Mouse (Mus musculus): ENCODE measurements at regions not wholly inside any gene's neighbourhood (a gene's known extent, or its start where the extent isn't known, plus 50 kb on each side); places are given as distances from the start of the nearest gene placed in this dataset.

DNA sequence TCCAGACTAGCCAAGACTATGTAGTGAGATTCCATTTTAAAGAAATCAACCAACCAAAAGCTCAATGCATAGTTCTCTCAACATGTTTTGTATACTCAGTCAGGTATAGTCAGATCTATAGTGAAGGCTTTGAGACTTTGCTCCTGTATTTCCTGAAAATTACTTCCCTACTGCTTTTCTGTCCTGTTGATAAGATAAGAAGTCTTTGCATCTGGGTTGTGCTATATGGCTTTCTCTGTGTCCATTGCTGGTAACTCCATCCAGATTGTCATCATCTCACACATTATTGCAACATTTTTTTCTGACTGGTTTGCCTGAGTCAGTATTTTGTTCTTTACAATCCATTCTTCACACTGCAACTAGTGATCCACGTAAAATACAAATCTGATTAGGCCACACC, 74.0 kb downstream of the Agtr2 start:
- Histone ChIP-seq H3K36me3 (no peaks in the 10 kb centered on the region), H3K4me1 (replicated peaks) (no peaks in the 10 kb centered on the region), H3K9me3 (no peaks in the 10 kb centered on the region), H3K27ac (no peak overlapping the region), H3K9ac (no peak overlapping the region), H3K4me2 (replicated peaks) (no peak overlapping the region), H3K4me3 (replicated peaks) (no peak overlapping the region), H3K27me3 (replicated peaks) (no peaks in the 10 kb centered on the region)
- peak; percentile 91 for ATAC-seq
- 55% methylated on average over 1 of the region's 1 CpGs for WGBS

DNA sequence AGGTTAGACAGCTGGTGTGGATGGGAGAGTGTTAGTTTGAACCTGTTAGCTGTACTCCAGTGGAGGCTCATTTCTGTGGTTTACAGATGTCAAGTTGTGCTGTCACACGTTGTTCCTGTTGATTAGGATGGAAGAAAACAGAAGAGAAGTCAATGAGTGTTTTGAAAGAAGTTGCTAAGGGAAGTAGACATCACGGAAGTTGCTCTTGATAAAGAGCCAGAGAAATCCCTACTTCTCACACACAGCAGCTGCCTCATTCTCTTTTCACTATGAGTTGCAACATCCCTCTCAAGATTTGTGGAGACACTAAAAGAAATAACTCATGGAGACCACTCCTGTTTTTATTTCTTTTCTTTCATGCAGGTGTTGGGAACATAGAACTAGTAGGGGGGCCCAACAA, 82.3 kb downstream of the Agtr2 start:
- ATAC-seq, result no peak
- H3K27me3 ChIP-seq (replicated peaks), result no peaks in the 10 kb centered on the region
- no peaks in the 10 kb centered on the region for H3K4me1 ChIP-seq (replicated peaks)
- no peak overlapping the region for H3K27ac ChIP-seq
- H3K4me2 ChIP-seq (replicated peaks), result no peak overlapping the region
- H3K36me3 ChIP-seq, result no peaks in the 10 kb centered on the region
- H3K4me3 ChIP-seq (replicated peaks), result no peak overlapping the region
- H3K9me3 ChIP-seq, result no peaks in the 10 kb centered on the region
- WGBS, result 53% methylated on average over 2 of the region's 2 CpGs
- no peak overlapping the region for H3K9ac ChIP-seq

GRCm38 (mm10) chrX:21567530-21567929, 83.2 kb downstream of the Agtr2 start:
- no peak overlapping the region for H3K27ac ChIP-seq
- H3K4me3 ChIP-seq (replicated peaks), result no peak overlapping the region
- ATAC-seq, result no peak
- no peaks in the 10 kb centered on the region for H3K9me3 ChIP-seq
- 46% methylated on average over 1 of the region's 1 CpGs for WGBS
- H3K9ac ChIP-seq, result no peak overlapping the region
- no peaks in the 10 kb centered on the region for H3K36me3 ChIP-seq
- no peaks in the 10 kb centered on the region for H3K4me1 ChIP-seq (replicated peaks)
- H3K27me3 ChIP-seq (replicated peaks), result no peaks in the 10 kb centered on the region
- H3K4me2 ChIP-seq (replicated peaks), result no peak overlapping the region

DNA sequence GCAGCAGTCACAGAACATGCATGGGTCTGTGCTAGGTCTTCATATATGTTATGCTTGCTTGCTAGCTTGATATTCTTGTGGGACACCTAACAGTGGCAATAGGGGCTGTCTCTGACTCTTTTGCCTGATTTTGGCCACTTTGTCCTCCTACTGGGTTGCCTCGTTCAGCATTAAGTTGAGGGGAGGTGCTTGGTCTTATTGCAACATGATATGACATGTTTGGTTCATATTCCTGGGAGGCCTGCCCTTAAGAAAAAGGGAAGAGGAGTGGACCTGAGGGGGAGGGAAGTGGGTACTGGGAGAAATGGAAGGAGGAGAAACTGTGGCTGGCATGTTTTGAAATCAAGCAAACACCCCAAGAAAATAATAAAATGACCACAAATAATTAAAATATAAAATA, 83.6 kb downstream of the Agtr2 start:
- no peak overlapping the region for H3K9ac ChIP-seq
- no peak overlapping the region for H3K27ac ChIP-seq
- no peak for ATAC-seq
- WGBS, result 35% methylated on average over 1 of the region's 1 CpGs
- no peaks in the 10 kb centered on the region for H3K36me3 ChIP-seq
- H3K4me1 ChIP-seq (replicated peaks), result no peaks in the 10 kb centered on the region
- no peaks in the 10 kb centered on the region for H3K9me3 ChIP-seq
- no peak overlapping the region for H3K4me3 ChIP-seq (replicated peaks)
- H3K27me3 ChIP-seq (replicated peaks), result no peaks in the 10 kb centered on the region
- no peak overlapping the region for H3K4me2 ChIP-seq (replicated peaks)

- Histone ChIP-seq H3K27me3 (replicated peaks) (no peaks in the 10 kb centered on the region), H3K4me1 (replicated peaks) (no peaks in the 10 kb centered on the region), H3K9ac (no peak overlapping the region), H3K4me2 (replicated peaks) (no peak overlapping the region), H3K27ac (no peak overlapping the region), H3K4me3 (replicated peaks) (no peak overlapping the region), H3K9me3 (no peaks in the 10 kb centered on the region), H3K36me3 (no peaks in the 10 kb centered on the region)
- ATAC-seq, result no peak
- 81% methylated on average over 1 of the region's 1 CpGs for whole genome bisulfite sequencing
Measured at GRCm38 (mm10) chrX:21579945-21580344, 95.6 kb downstream of the Agtr2 start.

GRCm38 (mm10) chrX:21586030-21586429, 101.7 kb downstream of the Agtr2 start:
- peak; percentile 93 for ATAC-seq
- Histone ChIP-seq H3K36me3 (no peaks in the 10 kb centered on the region), H3K27me3 (replicated peaks) (no peaks in the 10 kb centered on the region), H3K9me3 (no peaks in the 10 kb centered on the region), H3K9ac (no peak overlapping the region), H3K4me1 (replicated peaks) (no peaks in the 10 kb centered on the region), H3K4me2 (replicated peaks) (no peak overlapping the region), H3K4me3 (replicated peaks) (no peak overlapping the region), H3K27ac (no peak overlapping the region)
- WGBS, result 35% methylated on average over 1 of the region's 1 CpGs

- Histone ChIP-seq H3K4me2 (replicated peaks) (no peak overlapping the region), H3K4me1 (replicated peaks) (no peaks in the 10 kb centered on the region), H3K36me3 (no peaks in the 10 kb centered on the region), H3K27ac (no peak overlapping the region), H3K4me3 (replicated peaks) (no peak overlapping the region), H3K27me3 (replicated peaks) (no peaks in the 10 kb centered on the region), H3K9me3 (no peaks in the 10 kb centered on the region), H3K9ac (no peak overlapping the region)
- no peak for ATAC-seq
- 70% methylated on average over 4 of the region's 4 CpGs for WGBS
Measured at GRCm38 (mm10) chrX:21589811-21590210, 105.5 kb downstream of the Agtr2 start.
